Mouse (Mus musculus) cerebellum, postnatal 10 days (tissue): ENCODE results near the gene Htra3.
A peak's percentile ranks its signal among the peaks of the same experiment; 100 is the strongest.

Experiments
- DNase-seq, 2 experiments: peaks; one replicate each; pipeline ENCODE4 v3.0.0; 2021; ENCODE audit warnings: mixed read lengths in 2 of 2

Gene Htra3

GRCm38 (mm10) chr5:35652319-35652718 is 27.3 kb downstream of the Htra3 start:
- no peak for DNase-seq

- no peak for DNase-seq
Measured at GRCm38 (mm10) chr5:35648230-35648629, 31.4 kb downstream of the Htra3 start.

- no peak for DNase-seq
Measured at GRCm38 (mm10) chr5:35647562-35647961, 32.0 kb downstream of the Htra3 start.

GRCm38 (mm10) chr5:35646927-35647326 is 32.7 kb downstream of the Htra3 start:
- DNase-seq = no peak

GRCm38 (mm10) chr5:35645938-35646493 is 33.6 kb downstream of the Htra3 start:
- peak; percentile 55 to 58 for DNase-seq

- peak; percentile 22 to 26 for DNase-seq
Measured at GRCm38 (mm10) chr5:35644082-35644481, 35.5 kb downstream of the Htra3 start.

- no peak for DNase-seq
Measured at GRCm38 (mm10) chr5:35643401-35644048, 36.1 kb downstream of the Htra3 start.

GRCm38 (mm10) chr5:35641961-35642584 is 37.5 kb downstream of the Htra3 start:
- no peak for DNase-seq

- no peak for DNase-seq
Measured at GRCm38 (mm10) chr5:35636016-35636415, 43.6 kb downstream of the Htra3 start.

GRCm38 (mm10) chr5:35632841-35633240 is 46.7 kb downstream of the Htra3 start:
- DNase-seq = peak in 1 of 2 experiments; percentile 43

- no peak for DNase-seq
Measured at GRCm38 (mm10) chr5:35631755-35632154, 47.8 kb downstream of the Htra3 start.

GRCm38 (mm10) chr5:35631224-35631623 is 48.4 kb downstream of the Htra3 start:
- no peak for DNase-seq

- peak in 1 of 2 experiments; percentile 38 for DNase-seq
Measured at GRCm38 (mm10) chr5:35630706-35631105, 48.9 kb downstream of the Htra3 start.

- DNase-seq = no peak
Measured at GRCm38 (mm10) chr5:35629333-35629732, 50.2 kb downstream of the Htra3 start.

GRCm38 (mm10) chr5:35628685-35629084 is 50.9 kb downstream of the Htra3 start:
- peak; percentile 76 to 80 for DNase-seq

GRCm38 (mm10) chr5:35627307-35627840 is 52.2 kb downstream of the Htra3 start:
- no peak for DNase-seq

GRCm38 (mm10) chr5:35626408-35626807 is 53.2 kb downstream of the Htra3 start:
- DNase-seq = no peak

- DNase-seq = no peak
Measured at GRCm38 (mm10) chr5:35624751-35625239, 54.8 kb downstream of the Htra3 start.

- no peak for DNase-seq
Measured at GRCm38 (mm10) chr5:35623831-35624230, 55.8 kb downstream of the Htra3 start.

GRCm38 (mm10) chr5:35621114-35621513 is 58.5 kb downstream of the Htra3 start:
- DNase-seq = no peak

GRCm38 (mm10) chr5:35616943-35617342 is 62.6 kb downstream of the Htra3 start:
- DNase-seq = peak in 1 of 2 experiments; percentile 25

GRCm38 (mm10) chr5:35612722-35613121 is 66.9 kb downstream of the Htra3 start:
- DNase-seq = no peak

- peak; percentile 61 to 73 for DNase-seq
Measured at GRCm38 (mm10) chr5:35611900-35612299, 67.7 kb downstream of the Htra3 start.

GRCm38 (mm10) chr5:35611170-35611569 is 68.4 kb downstream of the Htra3 start:
- DNase-seq = peak; percentile 43 to 50
